Mouse (Mus musculus): ENCODE results near the gene Sugct. TPM values are rescaled to one million over a fixed set of nuclear protein-coding genes. Genes with fewer than 3 reads are reported as not detected.

Gene Sugct
- 0.42 TPM for polyA plus RNA-seq (2012; fragmentation: generic; extraction: Trizol)
- long read RNA-seq, experiment 1: 0 reads
- long read RNA-seq, experiment 2: 0 reads

DNA sequence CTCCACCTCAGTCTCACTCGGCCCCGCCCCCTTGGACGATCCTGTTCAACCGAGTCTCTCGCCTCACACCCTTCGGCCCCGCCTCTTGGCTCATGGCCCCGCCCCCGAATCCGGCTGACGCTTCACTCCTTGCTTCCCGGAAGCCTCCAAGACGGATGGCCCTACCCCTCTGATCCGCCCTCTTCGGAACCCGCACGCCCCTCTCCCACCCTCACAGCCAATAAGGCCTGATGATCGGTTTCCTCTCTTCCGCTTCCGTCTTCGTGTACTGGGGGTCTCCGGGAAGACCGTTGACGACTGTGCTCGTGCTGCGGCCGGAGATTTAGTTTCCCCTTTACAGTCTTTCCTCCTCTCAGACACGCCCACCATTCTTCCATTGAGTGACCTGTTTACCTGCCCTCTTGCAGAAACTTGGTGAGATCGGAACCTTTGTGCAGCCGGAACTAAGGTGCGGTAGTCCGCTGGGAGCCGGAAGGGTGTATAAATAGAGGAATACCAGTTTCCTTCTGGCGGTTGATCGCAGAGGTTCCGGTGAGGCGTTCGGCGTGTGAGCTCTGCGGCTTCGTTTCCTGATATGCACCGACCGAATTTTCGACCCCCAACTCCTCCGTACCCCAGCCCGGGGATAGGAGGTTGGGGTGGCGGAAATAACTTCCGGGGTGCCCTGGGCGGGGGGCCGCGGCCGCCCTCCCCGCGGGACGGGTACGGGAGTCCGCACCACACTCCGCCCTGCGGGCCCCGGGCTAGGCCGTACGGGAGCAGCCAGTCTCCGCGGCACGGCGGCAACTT lies at the start of gene Sugct, which contains the start of gene Mplkip:
Sugct (minus strand) TSS at position 643 of the 789 bp plus-strand sequence.
Mplkip (plus strand) TSS at position 282 of the 789 bp plus-strand sequence.
- peaks cover 39% of the 10 kb centered on the region for H3K79me3 ChIP-seq (ENCODE audit: low read depth)
- peak within 1 kb of the TSS; percentile 89 for H3ac ChIP-seq (ENCODE audit: control insufficient read depth, insufficient read length, low read depth)
- no peaks in the 10 kb centered on the region for H3K27me3 ChIP-seq (ENCODE audit: control insufficient read depth, insufficient read depth, insufficient read length)
- TF ChIP-seq MYOD1 (IDR thresholded peaks at IDR 0.05; ENCODE audit: control insufficient read depth, insufficient read length, low read depth) (no peak), CTCF (IDR thresholded peaks at IDR 0.05; ENCODE audit: control insufficient read depth, insufficient read depth, insufficient read length) (no peak), USF1 (IDR thresholded peaks at IDR 0.05; ENCODE audit: low read depth) (no peak), FOSL1 (IDR thresholded peaks at IDR 0.05; ENCODE audit: insufficient read depth, low read length, poor library complexity, severe bottlenecking) (no peak), MYOG (IDR thresholded peaks at IDR 0.05; ENCODE audit: control insufficient read depth, extremely low read depth, insufficient read length) (no peak), MAX (IDR thresholded peaks at IDR 0.05) (no peak), CEBPB (IDR thresholded peaks at IDR 0.05; ENCODE audit: low read depth) (no peak)
- H3K79me2 ChIP-seq (ENCODE audit: control insufficient read depth, insufficient read depth): peaks cover 50% of the 10 kb centered on the region
- peaks cover 12% of the 10 kb centered on the region for H3K36me3 ChIP-seq (ENCODE audit: control insufficient read depth, insufficient read depth)
- H3K4me3 ChIP-seq (ENCODE audit: insufficient read depth, poor library complexity, severe bottlenecking): peak within 1 kb of the TSS; percentile 69

DNA sequence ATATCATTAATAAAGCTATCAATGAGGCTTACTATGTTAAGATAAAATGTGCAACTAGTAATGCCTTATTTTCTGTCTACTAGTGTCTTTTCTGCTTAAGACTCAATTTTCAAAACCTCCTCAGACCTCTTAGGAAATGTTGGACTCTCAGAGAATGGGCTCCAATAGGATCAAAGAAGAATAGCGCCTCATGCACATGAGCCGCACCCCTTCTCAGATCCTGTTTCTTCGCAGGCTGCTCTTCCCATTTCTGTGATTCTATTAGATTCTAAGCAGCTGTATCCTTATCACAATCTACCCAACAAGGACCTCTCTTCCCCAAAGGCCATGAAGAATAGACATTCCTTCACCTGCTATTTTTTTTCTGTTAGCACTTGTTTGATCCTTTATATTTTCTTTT lies 33.4 kb upstream of the Sugct start:
- TF ChIP-seq CEBPB (IDR thresholded peaks at IDR 0.05; ENCODE audit: low read depth): no peak
- no peak for TF ChIP-seq MYOG (IDR thresholded peaks at IDR 0.05; ENCODE audit: control insufficient read depth, extremely low read depth, insufficient read length)
- no peak for TF ChIP-seq USF1 (IDR thresholded peaks at IDR 0.05; ENCODE audit: low read depth)
- no peak for TF ChIP-seq CTCF (IDR thresholded peaks at IDR 0.05; ENCODE audit: control insufficient read depth, insufficient read depth, insufficient read length)
- TF ChIP-seq FOSL1 (IDR thresholded peaks at IDR 0.05; ENCODE audit: insufficient read depth, low read length, poor library complexity, severe bottlenecking): no peak
- TF ChIP-seq MAX (IDR thresholded peaks at IDR 0.05): no peak
- no peak for TF ChIP-seq MYOD1 (IDR thresholded peaks at IDR 0.05; ENCODE audit: control insufficient read depth, insufficient read length, low read depth)

DNA sequence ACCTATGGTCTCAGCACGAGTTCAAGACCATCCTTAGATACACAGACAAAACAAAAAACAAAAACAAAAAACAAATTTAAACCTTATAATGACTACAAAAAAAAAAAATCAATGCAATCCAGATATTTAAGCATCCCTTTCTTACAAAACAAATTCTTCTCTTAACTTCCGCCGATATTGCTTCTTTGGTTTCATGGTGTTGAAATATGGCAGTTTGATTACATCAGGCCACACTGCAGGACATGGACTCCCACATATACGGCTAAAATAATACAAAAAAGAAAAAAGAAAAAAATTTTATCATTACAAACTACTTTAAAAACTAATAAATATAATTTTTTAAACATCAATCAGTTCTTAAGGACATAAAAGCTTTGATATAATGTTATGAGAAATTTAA lies 32.6 kb upstream of the Sugct start:
- TF ChIP-seq CTCF (IDR thresholded peaks at IDR 0.05; ENCODE audit: control insufficient read depth, insufficient read depth, insufficient read length) (no peak), USF1 (IDR thresholded peaks at IDR 0.05; ENCODE audit: low read depth) (no peak), MYOD1 (IDR thresholded peaks at IDR 0.05; ENCODE audit: control insufficient read depth, insufficient read length, low read depth) (no peak), FOSL1 (IDR thresholded peaks at IDR 0.05; ENCODE audit: insufficient read depth, low read length, poor library complexity, severe bottlenecking) (no peak)
- no peaks in the 10 kb centered on the region for H3K79me2 ChIP-seq (ENCODE audit: control insufficient read depth, insufficient read depth)
- H3K4me3 ChIP-seq (ENCODE audit: insufficient read depth, poor library complexity, severe bottlenecking): no peak overlapping the region
- H3ac ChIP-seq (ENCODE audit: control insufficient read depth, insufficient read length, low read depth): no peak overlapping the region
- peaks cover 41% of the 10 kb centered on the region for H3K36me3 ChIP-seq (ENCODE audit: control insufficient read depth, insufficient read depth)
- no peaks in the 10 kb centered on the region for H3K27me3 ChIP-seq (ENCODE audit: control insufficient read depth, insufficient read depth, insufficient read length)
- no peaks in the 10 kb centered on the region for H3K79me3 ChIP-seq (ENCODE audit: low read depth)

More for the DNA sequence above, 33.4 kb upstream of the Sugct start:
- H3K27me3 ChIP-seq (ENCODE audit: control insufficient read depth, insufficient read depth, insufficient read length): no peaks in the 10 kb centered on the region
- no peaks in the 10 kb centered on the region for H3K79me3 ChIP-seq (ENCODE audit: low read depth)
- H3K4me3 ChIP-seq (ENCODE audit: insufficient read depth, poor library complexity, severe bottlenecking): no peak overlapping the region
- peaks cover 35% of the 10 kb centered on the region for H3K36me3 ChIP-seq (ENCODE audit: control insufficient read depth, insufficient read depth)
- no peak overlapping the region for H3ac ChIP-seq (ENCODE audit: control insufficient read depth, insufficient read length, low read depth)
- no peaks in the 10 kb centered on the region for H3K79me2 ChIP-seq (ENCODE audit: control insufficient read depth, insufficient read depth)

DNA sequence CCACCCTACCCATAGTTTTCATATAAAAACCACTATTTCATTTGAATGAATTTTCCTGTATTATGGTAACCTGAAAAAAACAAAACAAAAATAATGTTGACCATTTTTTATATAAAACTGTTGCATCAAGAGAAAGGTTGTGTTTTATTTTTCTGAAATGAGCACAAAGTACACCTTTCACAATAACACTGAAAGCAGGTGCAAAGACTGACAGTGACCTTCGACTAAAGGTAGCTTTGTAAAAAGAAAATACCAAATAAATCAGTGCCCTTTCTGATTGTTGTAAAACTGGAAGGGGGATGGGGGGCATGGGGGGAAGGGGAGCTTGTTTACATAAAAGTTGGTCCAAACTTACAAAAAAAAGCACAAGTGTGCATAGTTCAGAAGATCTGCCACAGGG lies 22.0 kb upstream of the Sugct start:
- Histone ChIP-seq H3K36me3 (ENCODE audit: control insufficient read depth, insufficient read depth) (peaks cover 64% of the 10 kb centered on the region), H3K79me3 (ENCODE audit: low read depth) (no peaks in the 10 kb centered on the region), H3K4me3 (ENCODE audit: insufficient read depth, poor library complexity, severe bottlenecking) (no peak overlapping the region), H3ac (ENCODE audit: control insufficient read depth, insufficient read length, low read depth) (no peak overlapping the region), H3K27me3 (ENCODE audit: control insufficient read depth, insufficient read depth, insufficient read length) (no peaks in the 10 kb centered on the region), H3K79me2 (ENCODE audit: control insufficient read depth, insufficient read depth) (no peaks in the 10 kb centered on the region)
- TF ChIP-seq MYOD1 (IDR thresholded peaks at IDR 0.05; ENCODE audit: control insufficient read depth, insufficient read length, low read depth) (no peak), MYOG (IDR thresholded peaks at IDR 0.05; ENCODE audit: control insufficient read depth, extremely low read depth, insufficient read length) (no peak), MAX (IDR thresholded peaks at IDR 0.05) (no peak), USF1 (IDR thresholded peaks at IDR 0.05; ENCODE audit: low read depth) (no peak), CEBPB (IDR thresholded peaks at IDR 0.05; ENCODE audit: low read depth) (no peak), FOSL1 (IDR thresholded peaks at IDR 0.05; ENCODE audit: insufficient read depth, low read length, poor library complexity, severe bottlenecking) (no peak), CTCF (IDR thresholded peaks at IDR 0.05; ENCODE audit: control insufficient read depth, insufficient read depth, insufficient read length) (no peak)

DNA sequence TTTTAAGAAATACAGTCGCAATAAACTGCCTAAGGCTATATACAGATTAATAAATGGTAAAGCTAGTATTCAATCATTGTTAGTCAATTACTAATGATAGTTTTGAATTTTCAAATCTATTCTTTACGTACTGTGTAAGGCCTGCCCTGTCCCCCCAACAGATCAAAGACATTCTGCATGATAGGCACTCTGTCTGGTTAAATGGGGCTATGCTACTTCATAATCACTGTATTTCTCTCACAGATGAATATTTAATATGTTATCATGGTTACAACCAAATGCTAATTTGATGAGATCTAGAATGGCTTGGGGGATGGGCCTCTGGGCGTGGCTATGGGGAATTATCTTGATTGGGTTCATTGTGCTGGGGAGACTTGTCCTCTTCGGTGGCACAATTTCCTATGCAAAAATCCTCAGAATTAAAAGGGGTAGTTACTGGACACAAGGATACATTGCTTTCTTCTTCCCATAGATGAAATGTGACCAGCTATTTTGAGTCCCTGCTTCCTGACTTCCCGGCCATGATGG lies 13.5 kb upstream of the Sugct start:
- Histone ChIP-seq H3ac (ENCODE audit: control insufficient read depth, insufficient read length, low read depth) (no peak overlapping the region), H3K36me3 (ENCODE audit: control insufficient read depth, insufficient read depth) (peaks cover 13% of the 10 kb centered on the region), H3K4me3 (ENCODE audit: insufficient read depth, poor library complexity, severe bottlenecking) (no peak overlapping the region), H3K79me2 (ENCODE audit: control insufficient read depth, insufficient read depth) (peaks cover 32% of the 10 kb centered on the region), H3K27me3 (ENCODE audit: control insufficient read depth, insufficient read depth, insufficient read length) (no peaks in the 10 kb centered on the region), H3K79me3 (ENCODE audit: low read depth) (peaks cover 16% of the 10 kb centered on the region)
- TF ChIP-seq USF1 (IDR thresholded peaks at IDR 0.05; ENCODE audit: low read depth): no peak
- no peak for TF ChIP-seq MYOD1 (IDR thresholded peaks at IDR 0.05; ENCODE audit: control insufficient read depth, insufficient read length, low read depth)
- TF ChIP-seq CTCF (IDR thresholded peaks at IDR 0.05; ENCODE audit: control insufficient read depth, insufficient read depth, insufficient read length): no peak
- no peak for TF ChIP-seq FOSL1 (IDR thresholded peaks at IDR 0.05; ENCODE audit: insufficient read depth, low read length, poor library complexity, severe bottlenecking)
- TF ChIP-seq MYOG (IDR thresholded peaks at IDR 0.05; ENCODE audit: control insufficient read depth, extremely low read depth, insufficient read length): no peak
- no peak for TF ChIP-seq MAX (IDR thresholded peaks at IDR 0.05)
- no peak for TF ChIP-seq CEBPB (IDR thresholded peaks at IDR 0.05; ENCODE audit: low read depth)

All from C2C12 (cell line).